Mouse (Mus musculus) limb, embryonic 13.5 days (tissue): ENCODE results near the gene Adar. TPM values are rescaled to one million over a fixed set of nuclear protein-coding genes. Genes with fewer than 3 reads are reported as not detected.

Experiments
- ATAC-seq: fragments of 200-750 bp; cut with Nextera tagmentation; 2 replicates; pipeline ENCODE4 v1.8.0; 2017; ENCODE audit warnings: low read depth, moderate number of reproducible peaks, moderate TSS enrichment; ENCODE audit not compliant: low FRiP score
- H3K27ac ChIP-seq: fragments of 300-500 bp; sonication (generic); 2 replicates; pipeline ENCODE4 v1.5.1; 2015; ENCODE audit warnings: inconsistent platforms, mild to moderate bottlenecking, moderate library complexity
- H3K27me3 ChIP-seq: fragments of 300-500 bp; sonication (generic); 2 replicates; pipeline ENCODE4 v1.6.1; 2015; ENCODE audit warnings: mild to moderate bottlenecking, inconsistent platforms
- H3K36me3 ChIP-seq: fragments of 300-500 bp; sonication (generic); 2 replicates; pipeline ENCODE4 v1.6.1; 2015; ENCODE audit warnings: inconsistent platforms, mild to moderate bottlenecking, moderate library complexity
- H3K4me1 ChIP-seq: fragments of 300-500 bp; sonication (generic); 2 replicates; pipeline ENCODE4 v1.6.1; 2015; ENCODE audit warnings: inconsistent platforms
- H3K4me2 ChIP-seq: fragments of 300-500 bp; sonication (generic); replicated peaks from 2 replicates; pipeline ENCODE4 v1.6.1; 2015; ENCODE audit warnings: inconsistent platforms, mild to moderate bottlenecking, moderate library complexity
- H3K4me3 ChIP-seq: fragments of 300-500 bp; sonication (generic); 2 replicates; pipeline ENCODE4 v1.5.1; 2015; ENCODE audit warnings: moderate library complexity, mild to moderate bottlenecking, inconsistent platforms
- H3K9ac ChIP-seq: fragments of 300-500 bp; sonication (generic); 2 replicates; pipeline ENCODE4 v1.6.1; 2015; ENCODE audit warnings: mild to moderate bottlenecking, inconsistent platforms
- H3K9me3 ChIP-seq: fragments of 300-500 bp; sonication (generic); 2 replicates; pipeline ENCODE4 v1.6.1; 2016; ENCODE audit warnings: inconsistent platforms
- WGBS: fragments of 180-500 bp; shearing (Covaris S2); methylation state at CpG from one replicate; pipeline ENCODE4 v1.1.7; 2015; 5-methylcytosine and 5-hydroxymethylcytosine counted together
- polyA plus RNA-seq: library from polyadenylated mRNA; unstranded; fragments of >200 nt; fragmentation: Nextera tagmentation; extraction: Ambion mirVana; gene quantifications from 2 replicates; pipeline ENCODE4 v1.2.1, GENCODE M21; 2015

The Adar gene
- polyA plus RNA-seq, 1 experiment from 2014 or later, result 12.4 TPM

GRCm38 (mm10) chr3:89755283-89755682 lies 40.5 kb downstream of the Adar start:
- Histone ChIP-seq H3K36me3 (peaks cover 21% of the 10 kb centered on the region), H3K27me3 (no peaks in the 10 kb centered on the region), H3K4me2 (no peak overlapping the region), H3K4me3 (no peak overlapping the region), H3K9me3 (no peaks in the 10 kb centered on the region), H3K9ac (no peak overlapping the region), H3K4me1 (no peaks in the 10 kb centered on the region), H3K27ac (no peak overlapping the region)
- 68% methylated on average over 6 of the region's 6 CpGs for WGBS
- ATAC-seq, result no peak

GRCm38 (mm10) chr3:89757851-89758250 lies 43.0 kb downstream of the Adar start:
- Histone ChIP-seq H3K27ac (no peak overlapping the region), H3K9me3 (no peaks in the 10 kb centered on the region), H3K4me3 (no peak overlapping the region), H3K4me2 (no peak overlapping the region), H3K27me3 (0 out of 2 replicates have a peak, but pooled peaks cover 2% of the 10 kb centered on the region), H3K9ac (no peak overlapping the region), H3K4me1 (no peaks in the 10 kb centered on the region), H3K36me3 (no peaks in the 10 kb centered on the region)
- no peak for ATAC-seq
- 77% methylated on average over 2 of the region's 2 CpGs for WGBS

GRCm38 (mm10) chr3:89759786-89760185 lies 45.0 kb downstream of the Adar start:
- Histone ChIP-seq H3K4me3 (no peak overlapping the region), H3K36me3 (no peaks in the 10 kb centered on the region), H3K4me2 (no peak overlapping the region), H3K27ac (no peak overlapping the region), H3K27me3 (peaks cover 20% of the 10 kb centered on the region), H3K4me1 (peaks cover 8% of the 10 kb centered on the region), H3K9ac (no peak overlapping the region), H3K9me3 (no peaks in the 10 kb centered on the region)
- 59% methylated on average over 3 of the region's 3 CpGs for WGBS
- no peak for ATAC-seq

GRCm38 (mm10) chr3:89764119-89764724 lies 49.4 kb downstream of the Adar start, which contains the start of gene Chrnb2:
Gene Chrnb2 (minus strand): TSS chr3:89764632.
- Histone ChIP-seq H3K4me1 (peaks cover 8% of the 10 kb centered on the region), H3K4me3 (peak within 1 kb of the TSS; percentile 18), H3K4me2 (peak within 1 kb of the TSS; percentile 53), H3K27me3 (peaks cover 30% of the 10 kb centered on the region), H3K9me3 (no peaks in the 10 kb centered on the region), H3K36me3 (no peaks in the 10 kb centered on the region), H3K9ac (no peak within 1 kb of the TSS), H3K27ac (no peak within 1 kb of the TSS)
- peak; percentile 93 for ATAC-seq
- under 1% methylated on average over 36 of the region's 36 CpGs for WGBS

- Histone ChIP-seq H3K4me2 (no peak overlapping the region), H3K9me3 (no peaks in the 10 kb centered on the region), H3K27ac (no peak overlapping the region), H3K9ac (no peak overlapping the region), H3K27me3 (peaks cover 12% of the 10 kb centered on the region; the same call in 1 of the 2 replicates), H3K4me1 (peaks cover 16% of the 10 kb centered on the region), H3K36me3 (no peaks in the 10 kb centered on the region), H3K4me3 (no peak overlapping the region)
- ATAC-seq, result no peak
- WGBS, result 71% methylated on average over 7 of the region's 7 CpGs
Measured at GRCm38 (mm10) chr3:89769584-89769983, 54.8 kb downstream of the Adar start.

- Histone ChIP-seq H3K27me3 (peaks cover 3% of the 10 kb centered on the region; the same call in 1 of the 2 replicates), H3K9me3 (no peaks in the 10 kb centered on the region), H3K27ac (no peak overlapping the region), H3K36me3 (no peaks in the 10 kb centered on the region), H3K9ac (no peak overlapping the region), H3K4me1 (peaks cover 25% of the 10 kb centered on the region), H3K4me2 (no peak overlapping the region), H3K4me3 (no peak overlapping the region)
- 46% methylated on average over 2 of the region's 2 CpGs for WGBS
- no peak for ATAC-seq
Measured at GRCm38 (mm10) chr3:89770425-89771002, 55.7 kb downstream of the Adar start.

- Histone ChIP-seq H3K27me3 (no peaks in the 10 kb centered on the region), H3K9me3 (no peaks in the 10 kb centered on the region), H3K27ac (peak overlapping the region; percentile 97), H3K9ac (peak overlapping the region; percentile 99), H3K4me1 (peaks cover 31% of the 10 kb centered on the region), H3K4me2 (peak overlapping the region; percentile 92), H3K36me3 (peaks cover 18% of the 10 kb centered on the region), H3K4me3 (peak overlapping the region; percentile 99)
- ATAC-seq, result peak; percentile 74
- WGBS, result under 1% methylated on average over 17 of the region's 17 CpGs
Measured at GRCm38 (mm10) chr3:89772588-89772967, 57.8 kb downstream of the Adar start.

GRCm38 (mm10) chr3:89772968-89773709 lies 58.3 kb downstream of the Adar start, which contains the start of gene Ube2q1:
Gene Ube2q1 (plus strand): TSS chr3:89773616.
- H3K9me3 ChIP-seq, result no peaks in the 10 kb centered on the region
- peaks cover 22% of the 10 kb centered on the region for H3K36me3 ChIP-seq
- H3K27ac ChIP-seq, result peak within 1 kb of the TSS; percentile 97
- H3K4me3 ChIP-seq, result peak within 1 kb of the TSS; percentile 99
- H3K27me3 ChIP-seq, result no peaks in the 10 kb centered on the region
- ATAC-seq, result peak; percentile 94
- WGBS, result under 1% methylated on average over 64 of the region's 90 CpGs
- peak within 1 kb of the TSS; percentile 99 for H3K9ac ChIP-seq
- H3K4me2 ChIP-seq, result peak within 1 kb of the TSS; percentile 92
- H3K4me1 ChIP-seq, result peaks cover 31% of the 10 kb centered on the region

GRCm38 (mm10) chr3:89773740-89774211 lies 59.0 kb downstream of the Adar start:
- no peaks in the 10 kb centered on the region for H3K27me3 ChIP-seq
- peaks cover 29% of the 10 kb centered on the region for H3K36me3 ChIP-seq
- peak overlapping the region; percentile 99 for H3K9ac ChIP-seq
- H3K4me3 ChIP-seq, result peak overlapping the region; percentile 99
- H3K4me2 ChIP-seq, result peak overlapping the region; percentile 92
- ATAC-seq, result peak; percentile 16; the same call in 1 of the 2 replicates
- H3K27ac ChIP-seq, result peak overlapping the region; percentile 97
- under 1% methylated on average over 27 of the region's 37 CpGs for WGBS
- no peaks in the 10 kb centered on the region for H3K9me3 ChIP-seq
- H3K4me1 ChIP-seq, result peaks cover 31% of the 10 kb centered on the region

- H3K9ac ChIP-seq, result peak overlapping the region; percentile 99
- H3K9me3 ChIP-seq, result no peaks in the 10 kb centered on the region
- ATAC-seq, result no peak
- peaks cover 35% of the 10 kb centered on the region for H3K36me3 ChIP-seq
- H3K4me2 ChIP-seq, result peak overlapping the region; percentile 92
- WGBS, result 45% methylated on average over 15 of the region's 15 CpGs
- no peaks in the 10 kb centered on the region for H3K27me3 ChIP-seq
- H3K4me3 ChIP-seq, result peak overlapping the region; percentile 99
- peak overlapping the region; percentile 97 for H3K27ac ChIP-seq
- H3K4me1 ChIP-seq, result peaks cover 31% of the 10 kb centered on the region
Measured at GRCm38 (mm10) chr3:89774236-89774960, 59.6 kb downstream of the Adar start.

- no peak for ATAC-seq
Measured at GRCm38 (mm10) chr3:89776001-89776400, 61.2 kb downstream of the Adar start.

More at GRCm38 (mm10) chr3:89776001-89776400, 61.2 kb downstream of the Adar start:
- H3K36me3 ChIP-seq, result peaks cover 51% of the 10 kb centered on the region
- H3K27ac ChIP-seq, result no peak overlapping the region
- peak overlapping the region; percentile 92; the same call in 1 of the 2 replicates for H3K4me2 ChIP-seq
- H3K4me3 ChIP-seq, result no peak overlapping the region
- H3K9ac ChIP-seq, result no peak overlapping the region
- WGBS, result 75% methylated on average over 4 of the region's 4 CpGs
- H3K4me1 ChIP-seq, result peaks cover 28% of the 10 kb centered on the region
- H3K9me3 ChIP-seq, result no peaks in the 10 kb centered on the region
- no peaks in the 10 kb centered on the region for H3K27me3 ChIP-seq
